ENCODE assay signal across 16 mouse cellular contexts in genomic region chr12:117674511-117674910, GRCm38 (mm10).
"Had no signal": no experiment of that assay in that cellular context is flagged by ENCODE, and none has a peak within 500 bp of the region (broad histone marks: within the 10 kb centered on the region; RNA-seq: fewer than 3 reads in every experiment).

No protein-coding gene starts in this region.

- DNase-seq: retina, postnatal 1 day; right cerebral cortex, adult 18-20 months; right cerebral cortex, postnatal 14 days; right cerebral cortex, postnatal 25 days; right cerebral cortex, postnatal 4 days; spleen, adult 18-20 months; thymus, adult 18-20 months; thymus, adult 2 months; thymus, postnatal 14 days; thymus, postnatal 25 days; thymus, postnatal 36 days; thymus, postnatal 4 days had no signal

- H3K27ac ChIP-seq: neural tube, embryonic 13.5 days; neural tube, embryonic 15.5 days; stomach, embryonic 15.5 days; stomach, postnatal 0 days had no signal

- H3K4me1 ChIP-seq: neural tube, embryonic 13.5 days; neural tube, embryonic 15.5 days; stomach, embryonic 15.5 days had no signal

- H3K4me3 ChIP-seq: neural tube, embryonic 13.5 days; neural tube, embryonic 15.5 days; stomach, embryonic 15.5 days had no signal

- H3K27me3 ChIP-seq: neural tube, embryonic 13.5 days; neural tube, embryonic 15.5 days; stomach, embryonic 15.5 days had no signal

- H3K36me3 ChIP-seq: neural tube, embryonic 13.5 days; neural tube, embryonic 15.5 days; stomach, embryonic 15.5 days had no signal

- H3K9me3 ChIP-seq: neural tube, embryonic 13.5 days; neural tube, embryonic 15.5 days; stomach, embryonic 15.5 days had no signal
